Mouse (Mus musculus) cerebellum, adult 2 months (tissue): ENCODE data around the gene Cacnb3. TPM values are rescaled to one million over a fixed set of nuclear protein-coding genes. Genes with fewer than 3 reads are reported as not detected.

Experiments used
- DNase-seq, 2 experiments: peaks; one replicate each; pipeline ENCODE4 v3.0.0; 2021
- H3K27ac ChIP-seq: fragments of 200-500 bp; 2 replicates; pipeline ENCODE4 v1.5.1; 2012; ENCODE audit warnings: low read length, control low read depth, inconsistent platforms; ENCODE audit not compliant: insufficient read depth
- H3K27me3 ChIP-seq: fragments of 200-500 bp; 2 replicates; pipeline ENCODE4 v1.6.1; 2012; ENCODE audit warnings: inconsistent platforms, mild to moderate bottlenecking, low read length, moderate library complexity; ENCODE audit not compliant: control insufficient read depth, insufficient read depth
- H3K4me1 ChIP-seq: fragments of 200-500 bp; 2 replicates; pipeline ENCODE4 v1.6.1; 2011; ENCODE audit warnings: low read length; ENCODE audit not compliant: control insufficient read depth, insufficient read depth
- H3K4me3 ChIP-seq: fragments of 200-500 bp; replicated peaks from 2 replicates; pipeline ENCODE3; 2011; ENCODE audit warnings: mild to moderate bottlenecking, low read depth, low read length, control low read depth; ENCODE audit not compliant: insufficient read depth
- CTCF ChIP-seq: fragments of 200-500 bp; IDR thresholded peaks from 2 replicates; pipeline ENCODE4 v1.5.1; 2011; ENCODE audit warnings: low read depth, mild to moderate bottlenecking, control low read depth, low read length, moderate library complexity, borderline replicate concordance; ENCODE audit not compliant: insufficient read depth
- POLR2A ChIP-seq: fragments of 200-500 bp; IDR thresholded peaks from 2 replicates; pipeline ENCODE4 v1.6.1; 2011; ENCODE audit warnings: low read length, control low read depth, borderline replicate concordance; ENCODE audit not compliant: insufficient read depth
- WGBS: fragments of 180-500 bp; shearing (Covaris S2); methylation state at CpG from one replicate; pipeline ENCODE4 v1.1.7; 2018; 5-methylcytosine and 5-hydroxymethylcytosine counted together
- polyA plus RNA-seq: library from polyadenylated mRNA; depleted of rRNA; stranded (reverse); fragments of >200 nt; gene quantifications from 2 replicates; pipeline ENCODE4 v1.2.3, GENCODE M21; 2012

The Cacnb3 gene
- polyA plus RNA-seq, 1 experiment: 65.4 TPM

DNA sequence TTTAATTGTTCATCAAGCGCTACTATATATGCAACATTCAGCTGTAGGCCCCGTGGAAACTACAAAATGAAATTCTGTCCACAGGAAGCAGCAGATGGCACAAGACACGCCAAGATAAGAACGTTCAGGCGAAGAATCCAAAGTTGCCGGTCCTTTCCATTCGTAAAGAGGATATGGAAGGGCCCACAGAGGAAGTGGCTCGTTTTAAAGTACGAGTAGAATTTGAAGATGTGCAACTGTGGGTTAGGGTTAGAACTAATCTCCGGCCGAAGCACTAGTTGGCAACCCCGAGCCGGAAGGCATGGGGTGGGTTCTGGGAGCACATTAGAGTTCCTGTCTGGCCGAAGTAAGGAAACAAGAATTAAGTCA, 31.5 kb downstream of the Cacnb3 start:
- H3K27ac ChIP-seq: peak overlapping the region; percentile 83
- H3K27me3 ChIP-seq: no peaks in the 10 kb centered on the region
- under 1% methylated on average over 14 of the region's 14 CpGs for WGBS
- peak overlapping the region; percentile 67 for H3K4me3 ChIP-seq
- DNase-seq: no peak
- no peaks in the 10 kb centered on the region for H3K4me1 ChIP-seq
- TF ChIP-seq CTCF (no peak), POLR2A (no peak)

DNA sequence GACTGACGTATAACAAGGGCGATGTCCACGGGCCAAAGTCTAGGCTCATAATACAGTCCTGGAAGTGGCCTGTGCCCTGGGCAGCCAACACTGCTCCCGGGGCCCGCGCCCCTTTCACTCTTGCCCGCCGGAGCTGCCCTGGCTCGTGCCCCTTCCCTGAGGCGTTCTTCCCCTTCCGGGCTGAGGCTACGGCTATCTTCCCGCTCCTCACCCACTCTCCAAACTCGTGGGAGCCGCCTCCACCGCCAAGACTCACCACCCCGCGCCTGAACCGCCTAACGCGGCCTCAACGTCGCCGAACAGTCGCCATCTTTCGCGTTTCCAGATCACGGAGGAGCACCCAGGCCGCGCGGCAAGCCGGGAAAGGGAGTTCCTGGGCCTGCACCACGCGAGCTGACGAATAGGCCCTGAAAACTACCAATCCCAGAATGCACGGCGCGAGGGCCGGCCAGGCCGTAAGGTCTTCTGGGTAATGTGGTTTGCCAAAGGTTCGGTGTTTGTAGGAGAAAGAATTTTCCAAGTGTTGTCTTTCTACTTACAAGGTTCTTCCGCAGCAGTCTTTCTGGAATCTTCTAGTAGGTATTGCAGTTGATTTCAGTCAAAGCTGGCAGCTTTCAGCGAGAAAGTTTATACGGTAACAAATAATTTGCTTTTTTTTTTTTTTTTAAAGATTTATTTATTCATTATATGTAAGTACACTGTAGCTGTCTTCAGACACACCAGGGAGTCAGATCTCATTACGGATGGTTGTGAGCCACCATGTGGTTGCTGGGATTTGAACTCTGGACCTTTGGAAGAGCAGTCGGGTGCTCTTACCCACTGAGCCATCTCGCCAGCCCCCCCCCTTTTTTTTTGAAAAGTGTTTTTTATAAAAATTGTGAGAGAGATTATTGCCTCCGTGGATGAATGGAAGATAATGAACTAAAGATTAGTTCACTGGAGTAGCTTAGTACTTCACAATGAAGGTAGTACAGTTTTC, 32.2 kb downstream of the Cacnb3 start, which contains the start of gene Ddx23:
TSS of gene Ddx23 (minus strand) at position 328 of the 979 bp plus-strand sequence.
- H3K27me3 ChIP-seq: no peaks in the 10 kb centered on the region
- WGBS: 3% methylated on average over 48 of the region's 48 CpGs
- H3K4me1 ChIP-seq: no peaks in the 10 kb centered on the region
- TF ChIP-seq CTCF (no peak), POLR2A (peak; percentile 84)
- peak; percentile 95 to 97 for DNase-seq
- H3K4me3 ChIP-seq: peak within 1 kb of the TSS; percentile 67
- peak within 1 kb of the TSS; percentile 83 for H3K27ac ChIP-seq

DNA sequence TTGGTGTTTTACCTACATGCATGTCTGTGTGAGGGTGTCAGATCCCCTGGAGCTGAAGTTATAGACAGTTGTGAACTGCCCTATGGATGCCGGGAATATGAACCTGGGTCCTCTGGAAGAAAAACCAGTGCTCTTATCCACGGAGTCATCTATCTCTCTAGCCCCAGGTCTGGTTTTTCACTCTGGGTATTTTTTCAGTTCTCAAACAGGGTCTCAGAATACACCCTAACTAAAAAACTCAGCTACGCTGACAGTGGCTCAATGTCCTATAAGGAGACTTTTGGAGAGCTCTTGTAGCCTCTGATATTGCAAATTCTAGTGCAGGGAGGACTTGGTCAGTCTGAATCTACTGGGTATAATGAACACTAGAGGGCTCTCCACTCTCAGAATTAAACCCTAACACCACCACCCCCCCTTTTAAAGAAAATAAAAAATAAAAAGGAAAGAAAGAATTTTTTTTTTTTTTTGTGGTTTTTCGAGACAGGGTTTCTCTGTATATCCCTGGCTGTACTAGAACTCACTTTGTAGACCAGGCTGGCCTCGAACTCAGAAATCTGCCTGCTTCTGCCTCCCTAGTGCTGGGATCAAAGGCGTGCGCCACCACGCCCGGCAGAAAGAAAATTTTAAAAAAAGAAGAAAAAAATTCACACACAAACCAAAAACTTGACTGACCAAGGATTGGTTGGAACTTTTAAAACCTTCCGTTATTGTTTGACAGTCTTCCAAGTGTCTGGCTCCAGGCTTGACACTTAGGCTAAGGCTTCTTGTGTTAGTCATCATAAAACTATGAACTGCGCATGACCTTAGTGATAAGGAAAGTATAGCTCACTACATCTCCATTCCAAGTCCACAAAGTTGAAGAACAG, 33.6 kb downstream of the Cacnb3 start:
- TF ChIP-seq CTCF (peak; percentile 43; the same call in 1 of the 2 replicates), POLR2A (no peak)
- Histone ChIP-seq H3K27me3 (no peaks in the 10 kb centered on the region), H3K4me3 (no peak overlapping the region), H3K27ac (no peak overlapping the region), H3K4me1 (no peaks in the 10 kb centered on the region)
- WGBS: 67% methylated on average over 11 of the region's 11 CpGs
- peak in 1 of 2 experiments; percentile 37 for DNase-seq

DNA sequence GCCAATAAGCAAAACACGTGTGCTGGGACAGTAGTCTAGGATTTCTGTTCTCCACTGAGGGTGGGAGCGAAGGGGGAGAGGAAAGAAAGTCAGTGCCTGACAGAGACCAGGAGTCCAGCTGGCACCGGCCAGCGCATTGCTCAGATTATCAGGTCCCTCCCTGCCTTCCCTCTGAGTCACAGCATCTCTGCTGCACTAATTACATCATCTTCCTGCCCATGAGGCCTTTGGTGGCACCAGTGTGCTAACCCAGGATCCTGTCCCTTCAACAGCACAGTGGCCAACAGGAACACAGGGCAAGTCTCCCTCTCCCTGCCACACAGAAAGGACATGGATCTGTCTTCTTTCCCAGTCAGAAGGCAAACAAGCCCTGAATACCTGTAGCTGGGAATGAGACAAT, 42.0 kb downstream of the Cacnb3 start:
- DNase-seq: peak; percentile 24 to 45
- H3K27ac ChIP-seq: no peak overlapping the region
- no peaks in the 10 kb centered on the region for H3K27me3 ChIP-seq
- WGBS: 22% methylated on average over 4 of the region's 4 CpGs
- no peak for TF ChIP-seq POLR2A
- TF ChIP-seq CTCF: no peak
- H3K4me3 ChIP-seq: no peak overlapping the region
- no peaks in the 10 kb centered on the region; the same call in 1 of the 2 replicates for H3K4me1 ChIP-seq

DNA sequence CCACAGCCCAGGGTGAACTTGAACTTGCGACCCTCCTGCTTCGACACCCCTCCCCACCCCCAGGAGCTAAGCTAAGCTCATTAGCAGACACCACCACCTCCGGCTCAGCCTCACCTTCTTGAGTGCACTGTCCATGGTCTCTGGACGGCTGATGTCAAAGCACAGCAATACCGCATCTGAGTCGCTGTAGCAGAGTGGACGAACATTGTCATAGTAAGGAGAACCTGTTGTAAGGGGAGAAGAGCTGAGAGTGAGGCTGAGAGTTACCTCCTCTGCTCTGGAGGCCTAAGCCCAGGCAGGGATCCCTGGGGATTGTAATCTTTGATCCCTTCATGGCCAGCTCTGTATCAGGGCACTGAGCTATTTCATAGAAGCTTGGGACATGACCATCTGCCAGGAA, 43.1 kb downstream of the Cacnb3 start:
- no peaks in the 10 kb centered on the region for H3K27me3 ChIP-seq
- no peak overlapping the region for H3K27ac ChIP-seq
- whole genome bisulfite sequencing: 87% methylated on average over 7 of the region's 7 CpGs
- DNase-seq: no peak
- TF ChIP-seq POLR2A: no peak
- no peak for TF ChIP-seq CTCF
- H3K4me3 ChIP-seq: no peak overlapping the region
- H3K4me1 ChIP-seq: peaks cover 4% of the 10 kb centered on the region; the same call in 1 of the 2 replicates

DNA sequence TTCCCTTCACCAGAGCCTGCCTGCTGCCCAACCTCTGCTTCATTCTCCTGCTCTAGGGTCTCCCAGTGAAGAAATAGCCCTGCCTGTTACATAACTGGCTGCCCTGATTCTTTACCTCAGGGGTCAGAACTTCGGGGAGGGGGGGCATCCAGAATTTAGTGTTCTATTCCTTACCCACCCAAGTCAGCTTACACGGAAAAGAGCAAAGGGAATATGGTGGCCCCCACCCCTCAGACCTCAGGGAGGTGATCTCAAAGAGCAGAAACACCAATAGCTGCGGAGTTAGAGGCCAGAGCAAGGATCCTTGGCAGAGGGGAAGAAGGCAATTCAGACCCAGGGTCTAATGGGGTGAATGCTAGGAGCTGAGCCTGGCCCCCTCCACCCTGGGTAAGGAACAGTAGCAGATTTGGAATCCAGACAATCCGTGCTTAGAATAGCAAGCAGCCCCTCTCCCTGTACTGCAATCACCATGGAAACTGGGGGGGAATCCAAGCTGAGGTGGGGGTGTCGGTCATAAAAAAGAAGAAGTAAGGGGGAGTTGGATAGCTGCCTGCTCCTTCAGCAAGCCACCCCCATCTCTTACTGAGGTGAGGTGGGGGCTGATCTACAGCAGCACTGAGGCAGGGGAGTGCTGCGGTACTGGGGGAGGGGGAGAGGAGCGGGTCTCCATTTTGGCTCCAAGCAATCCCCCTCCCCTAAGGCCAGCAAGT, 43.8 kb downstream of the Cacnb3 start:
- WGBS: 38% methylated on average over 7 of the region's 7 CpGs
- no peak overlapping the region for H3K4me3 ChIP-seq
- H3K4me1 ChIP-seq: peaks cover 4% of the 10 kb centered on the region; the same call in 1 of the 2 replicates
- no peak for DNase-seq
- H3K27ac ChIP-seq: no peak overlapping the region
- no peaks in the 10 kb centered on the region for H3K27me3 ChIP-seq
- no peak for TF ChIP-seq POLR2A
- no peak for TF ChIP-seq CTCF

DNA sequence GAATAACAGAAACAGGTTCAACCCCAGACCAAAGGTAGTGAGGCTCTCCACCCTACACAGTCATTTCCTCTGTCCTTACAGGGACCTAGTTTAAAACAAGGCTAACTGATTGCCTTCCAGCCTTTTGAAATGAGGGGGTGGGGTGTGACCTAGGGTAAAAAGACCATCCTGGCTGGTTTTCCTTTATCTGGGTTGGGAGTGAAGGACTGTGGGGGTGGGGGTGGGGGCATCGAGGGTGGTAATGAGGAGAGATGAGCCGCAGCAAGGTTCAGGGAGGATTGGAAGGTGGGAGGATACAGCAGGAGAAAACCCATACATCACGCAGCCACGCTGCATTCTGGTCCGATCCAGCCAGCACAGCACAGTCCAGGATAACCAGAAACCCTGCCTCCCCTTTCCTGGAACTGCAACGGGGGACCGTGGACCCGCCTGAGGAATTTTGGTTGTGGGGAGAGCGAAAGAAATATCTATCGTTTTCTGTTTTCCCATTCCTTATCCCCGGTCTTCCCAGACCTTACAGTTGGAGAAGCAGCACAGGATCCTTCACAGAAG, 44.4 kb downstream of the Cacnb3 start:
- no peak for DNase-seq
- H3K27me3 ChIP-seq: no peaks in the 10 kb centered on the region
- no peak for TF ChIP-seq POLR2A
- TF ChIP-seq CTCF: no peak
- peak overlapping the region; percentile 19 for H3K4me3 ChIP-seq
- no peak overlapping the region for H3K27ac ChIP-seq
- H3K4me1 ChIP-seq: peaks cover 4% of the 10 kb centered on the region; the same call in 1 of the 2 replicates
- 41% methylated on average over 11 of the region's 11 CpGs for WGBS
